Mouse (Mus musculus) right cerebral cortex, postnatal 4 days (tissue): Measurements from ENCODE around the gene Rasa3.
A peak's percentile ranks its signal among the peaks of the same experiment; 100 is the strongest.

Experiments used
- DNase-seq: peaks from one replicate; pipeline ENCODE4 v3.0.0-alpha.2; 2022

Rasa3 gene

DNA sequence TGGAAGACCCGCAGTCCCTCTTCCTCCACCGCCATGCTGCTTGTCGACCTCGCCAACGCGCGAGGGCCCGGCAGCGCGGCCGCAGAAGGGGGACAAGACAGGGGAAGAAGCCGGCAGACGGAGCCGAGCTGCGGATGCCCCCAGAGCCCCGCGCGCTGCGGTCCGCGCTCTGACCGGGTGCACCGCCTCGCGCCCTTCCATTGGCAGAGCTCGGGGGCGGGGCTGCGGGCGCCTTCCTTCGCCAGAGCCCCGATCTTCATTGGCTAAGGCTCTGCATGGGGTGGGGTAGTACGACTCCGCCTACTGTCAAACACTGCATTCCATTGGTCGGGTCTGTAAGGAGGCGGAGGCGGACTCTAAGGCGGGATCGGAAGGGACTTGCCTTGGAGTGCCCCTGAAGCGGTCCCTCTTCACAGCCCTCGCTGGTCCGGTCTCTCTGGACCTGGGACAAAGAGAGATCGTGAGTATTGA, at the start of gene Rasa3:
Gene Rasa3, minus strand, starts transcription at position 191 of the 471 bp plus-strand sequence.
- DNase-seq = peak; percentile 89

DNA sequence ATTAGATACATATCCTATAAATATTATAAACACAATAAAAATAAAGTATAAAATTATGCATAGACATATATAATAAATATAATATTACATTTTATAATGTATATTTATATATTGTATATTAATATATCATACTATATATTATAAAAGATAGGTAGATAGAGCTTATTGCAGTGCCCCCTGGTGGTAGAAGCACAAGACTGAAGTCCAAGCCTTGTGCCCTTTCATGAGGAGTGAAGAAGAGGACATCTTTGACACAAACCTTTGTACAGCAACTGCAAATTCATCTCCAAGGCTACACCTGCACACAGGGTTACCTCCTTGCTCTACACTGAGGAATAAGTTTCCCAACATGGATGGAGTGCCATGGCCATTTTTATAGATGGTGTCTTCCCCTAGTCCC, 48.3 kb upstream of the Rasa3 start:
- DNase-seq = peak; percentile 43

DNA sequence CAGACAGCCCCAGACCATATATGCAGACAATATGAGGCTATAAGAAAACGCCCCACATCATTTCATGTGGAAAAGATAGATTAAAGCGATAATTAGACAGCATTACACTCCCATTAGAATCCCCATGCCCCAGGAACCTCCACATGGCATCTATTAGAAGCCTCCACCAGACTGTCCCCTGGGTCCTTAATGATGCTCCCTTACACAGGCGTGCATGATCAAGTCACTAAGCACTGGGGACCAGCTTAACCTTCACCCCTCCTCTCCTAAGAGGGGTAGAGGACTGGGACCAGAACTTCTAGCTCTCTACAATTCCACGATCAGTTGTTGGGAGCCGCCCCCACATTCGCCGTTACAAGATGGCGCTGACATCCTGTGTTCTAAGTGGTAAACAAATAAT, 41.6 kb upstream of the Rasa3 start:
- DNase-seq = no peak

DNA sequence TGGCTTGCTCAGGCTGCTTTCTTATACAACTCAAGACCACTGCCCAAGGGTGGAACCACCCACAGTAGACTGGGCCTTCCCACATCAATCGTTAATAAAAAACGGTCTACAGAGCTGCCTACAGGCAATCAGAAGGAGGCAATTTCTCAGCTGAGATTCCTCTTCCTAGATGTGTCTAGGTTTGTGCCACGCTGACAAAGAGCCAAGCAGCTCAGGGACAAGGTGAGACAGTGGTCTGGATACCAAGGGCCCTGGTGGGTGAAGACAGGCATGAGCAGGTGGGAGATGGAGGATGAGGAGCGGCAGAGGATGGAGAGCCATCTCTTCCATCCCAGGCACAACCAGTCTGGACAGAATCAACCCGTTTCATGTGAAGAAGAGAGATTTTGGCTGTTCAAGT, 31.1 kb upstream of the Rasa3 start:
- no peak for DNase-seq

DNA sequence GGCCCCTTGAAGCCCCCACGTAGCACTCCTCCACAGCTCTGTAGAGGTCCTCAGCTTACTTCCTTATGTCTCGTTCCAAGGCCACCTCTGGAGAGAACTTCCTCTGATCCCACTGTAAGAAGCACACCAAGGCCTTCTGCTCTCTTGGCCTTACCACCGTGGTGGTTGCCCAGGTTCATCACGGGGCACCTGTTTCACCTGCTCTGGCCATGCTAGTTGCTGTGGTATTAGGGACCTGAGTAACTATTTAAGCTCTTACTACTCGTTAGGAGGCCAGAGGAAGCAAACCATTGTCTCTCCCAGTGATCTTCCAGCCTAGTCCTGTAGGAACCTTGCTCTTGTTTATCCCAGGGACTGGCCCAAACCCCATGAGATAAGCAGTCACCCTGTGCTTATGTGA, 29.5 kb upstream of the Rasa3 start:
- DNase-seq = no peak

DNA sequence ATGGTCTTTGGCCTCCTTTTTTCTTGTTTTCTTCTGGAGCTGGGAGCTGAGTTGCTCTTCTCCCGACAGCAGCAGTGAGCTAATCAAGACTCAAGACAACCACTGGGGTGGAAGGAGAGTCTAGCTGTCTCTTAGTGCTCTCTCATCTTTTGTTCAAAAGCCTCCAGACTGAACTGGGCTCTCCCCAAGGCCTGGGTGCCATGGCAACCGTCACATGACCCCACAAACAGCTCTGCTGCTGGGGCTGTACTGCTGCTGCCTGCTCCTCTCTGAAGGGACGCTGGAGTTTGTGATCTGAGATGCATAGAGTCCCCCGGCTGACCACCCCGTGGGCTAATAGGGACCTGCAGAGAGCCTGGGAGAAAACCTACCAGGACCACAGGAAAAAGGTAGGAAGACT, 28.3 kb upstream of the Rasa3 start, which contains the start of gene Cfap97d2:
Gene Cfap97d2, plus strand, starts transcription at position 222 of the 400 bp plus-strand sequence.
- DNase-seq = peak; percentile 72

DNA sequence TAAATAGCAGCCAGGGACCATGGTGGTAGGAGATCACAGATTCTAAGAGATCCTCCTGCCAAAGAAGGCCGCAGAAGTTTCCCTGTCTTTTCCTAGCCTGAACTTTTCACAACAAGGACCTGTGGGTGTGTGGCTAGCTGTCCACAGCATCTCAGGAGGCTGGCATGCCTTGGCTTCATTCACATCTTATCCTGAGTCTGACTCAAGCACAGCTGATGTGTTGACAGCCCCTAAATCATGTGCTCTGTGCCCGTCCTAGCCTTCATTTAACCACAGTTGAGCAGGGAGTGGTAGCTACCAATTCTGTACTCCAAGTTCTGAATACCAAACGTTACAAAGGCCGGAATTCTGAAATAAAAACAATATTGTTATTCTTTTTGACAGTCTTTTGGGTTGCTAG, 26.9 kb upstream of the Rasa3 start:
- DNase-seq = no peak

DNA sequence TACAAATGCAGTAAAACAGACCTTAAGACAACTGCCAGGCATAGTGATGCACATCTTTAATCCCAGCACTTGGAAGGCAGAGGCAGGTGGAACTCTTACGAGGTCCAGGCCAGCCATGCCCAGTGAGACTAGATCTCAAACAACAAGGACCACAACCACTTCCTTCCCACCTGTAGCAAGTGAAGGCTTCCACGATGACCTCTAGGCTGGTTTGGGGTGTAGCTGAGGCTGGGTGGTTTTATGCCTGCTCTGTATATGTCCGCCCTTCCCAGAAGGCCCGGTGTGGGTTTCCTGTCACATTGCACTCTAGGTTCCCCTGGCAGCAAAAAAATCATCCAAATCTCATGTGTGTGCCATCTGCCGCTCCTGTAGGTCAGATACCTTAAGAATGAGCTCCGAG, 26.4 kb upstream of the Rasa3 start:
- no peak for DNase-seq

DNA sequence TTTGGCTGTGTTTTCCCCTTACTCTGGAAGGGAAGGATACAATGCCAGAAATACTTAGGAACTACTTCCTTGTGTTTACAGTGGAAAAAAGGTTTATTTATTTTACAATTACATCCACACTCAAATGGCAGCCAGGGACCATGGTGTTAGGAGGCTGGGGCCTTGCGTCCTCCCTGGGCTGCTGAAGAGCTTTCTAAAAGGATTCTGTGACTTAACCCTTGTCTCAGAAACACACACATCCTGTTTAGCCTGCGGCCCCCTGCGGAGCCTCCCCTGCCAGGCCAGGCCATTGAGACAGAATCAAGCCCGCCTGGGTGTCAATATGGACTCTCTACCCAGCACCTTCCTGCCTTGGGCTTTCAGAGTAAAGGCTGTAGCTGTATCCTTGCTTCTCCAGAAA, 25.4 kb upstream of the Rasa3 start:
- DNase-seq = no peak

DNA sequence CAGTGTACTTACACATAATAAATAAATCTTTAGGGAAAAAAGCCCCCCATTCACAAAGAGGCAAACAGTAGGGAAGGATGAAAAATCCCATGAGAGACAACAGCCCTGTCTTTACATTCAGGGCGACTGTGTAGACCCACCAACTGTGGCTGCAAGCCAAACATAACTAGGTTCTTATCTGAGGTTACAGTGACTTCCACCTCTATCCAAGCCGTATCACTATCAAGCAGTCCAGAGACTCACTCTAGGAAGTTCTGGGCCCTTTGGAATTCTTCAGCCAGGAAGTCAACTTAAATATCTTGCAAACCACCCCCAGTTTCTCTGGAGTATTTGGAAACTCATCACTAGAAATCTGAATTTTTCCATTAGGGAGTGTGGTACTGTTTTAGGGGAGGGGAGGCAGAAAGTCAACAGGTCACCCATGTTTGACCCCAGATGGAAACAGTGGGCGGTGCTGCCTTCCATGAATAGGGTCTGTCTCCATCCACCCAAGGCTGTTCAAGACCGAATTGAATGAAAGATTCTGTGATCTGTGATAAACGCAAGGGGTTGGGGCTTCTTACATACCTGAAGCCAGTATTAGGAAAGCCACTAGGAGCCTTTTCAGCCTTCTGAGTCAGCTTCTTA, 22.0 kb upstream of the Rasa3 start:
- no peak for DNase-seq

DNA sequence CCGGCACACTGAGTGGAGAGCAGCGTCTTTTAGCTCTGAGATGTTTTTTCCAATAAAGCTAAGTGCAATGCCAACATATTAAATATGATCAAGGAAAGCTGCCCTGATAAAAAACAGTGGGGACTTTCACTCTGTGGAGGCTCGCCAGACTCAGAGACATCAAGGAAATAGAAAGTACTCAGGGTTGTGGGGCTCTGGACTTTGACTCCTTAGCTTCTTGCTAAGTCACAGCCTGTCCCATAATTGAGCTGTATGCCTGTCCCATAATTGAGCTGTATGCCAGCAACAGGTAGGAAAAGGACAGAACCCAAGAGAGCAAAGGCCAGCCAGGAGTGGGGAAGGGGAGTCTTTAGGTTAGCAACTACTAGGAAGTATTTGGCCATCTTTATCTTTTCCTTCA, 20.9 kb upstream of the Rasa3 start:
- no peak for DNase-seq

DNA sequence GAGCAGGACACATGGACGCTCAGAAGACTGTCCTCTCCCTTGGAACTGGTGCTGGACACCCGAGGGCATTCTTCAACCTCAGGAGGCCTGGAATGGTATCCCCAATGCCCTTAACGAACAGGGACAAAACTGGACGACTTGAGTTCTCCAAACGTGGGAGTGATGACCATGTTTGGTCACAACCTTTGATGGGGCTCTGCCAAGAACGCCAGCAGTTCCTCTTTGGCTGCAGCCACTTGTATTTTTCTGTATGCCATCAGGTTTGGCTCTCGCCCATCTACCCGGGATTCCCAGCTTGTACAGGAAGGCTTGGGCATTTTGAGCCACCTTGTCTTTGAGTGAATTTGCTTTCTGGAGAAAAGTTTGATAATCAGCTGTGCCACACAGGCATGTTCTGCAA, 20.3 kb upstream of the Rasa3 start:
- DNase-seq = no peak

DNA sequence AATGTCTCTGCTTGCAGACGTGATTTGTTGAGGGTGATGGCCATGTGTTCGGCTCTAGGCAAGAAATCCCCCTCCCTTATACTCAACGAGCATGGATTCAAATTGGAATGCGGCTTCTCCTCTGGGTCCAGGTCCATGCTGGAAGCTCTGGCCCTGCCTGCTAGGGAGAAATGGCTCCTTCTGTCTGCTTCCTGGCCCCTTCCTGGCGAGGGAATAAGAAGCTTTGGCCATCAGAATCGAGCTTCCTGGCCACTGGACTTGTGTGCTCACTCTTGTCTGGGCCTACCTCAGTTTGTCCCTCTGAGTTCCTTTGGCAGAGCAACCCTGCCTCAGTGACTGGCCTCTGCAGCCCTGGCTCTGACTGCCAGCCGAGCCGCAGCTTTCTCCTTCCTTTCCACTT, 19.8 kb upstream of the Rasa3 start:
- DNase-seq = no peak

DNA sequence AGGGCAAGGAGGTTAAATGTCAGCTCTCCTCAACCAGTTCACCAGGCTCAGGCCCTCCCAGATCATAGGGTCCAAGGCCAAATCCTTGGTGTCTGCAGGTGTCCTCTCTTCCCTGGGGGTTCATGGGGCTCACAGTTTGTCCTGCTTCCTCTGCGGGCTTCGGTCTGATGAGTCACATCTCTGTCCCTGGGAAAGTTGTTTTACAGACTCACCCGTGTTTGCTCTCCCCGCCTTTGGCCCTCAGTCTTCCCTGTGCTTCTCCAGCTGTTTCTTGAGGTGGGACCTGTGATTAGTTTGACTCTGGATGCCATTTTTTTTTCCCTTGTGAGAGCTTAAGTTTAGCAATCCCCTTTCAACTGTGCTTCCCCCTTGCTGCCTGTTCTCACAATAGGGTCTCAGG, 18.8 kb upstream of the Rasa3 start:
- DNase-seq = no peak

DNA sequence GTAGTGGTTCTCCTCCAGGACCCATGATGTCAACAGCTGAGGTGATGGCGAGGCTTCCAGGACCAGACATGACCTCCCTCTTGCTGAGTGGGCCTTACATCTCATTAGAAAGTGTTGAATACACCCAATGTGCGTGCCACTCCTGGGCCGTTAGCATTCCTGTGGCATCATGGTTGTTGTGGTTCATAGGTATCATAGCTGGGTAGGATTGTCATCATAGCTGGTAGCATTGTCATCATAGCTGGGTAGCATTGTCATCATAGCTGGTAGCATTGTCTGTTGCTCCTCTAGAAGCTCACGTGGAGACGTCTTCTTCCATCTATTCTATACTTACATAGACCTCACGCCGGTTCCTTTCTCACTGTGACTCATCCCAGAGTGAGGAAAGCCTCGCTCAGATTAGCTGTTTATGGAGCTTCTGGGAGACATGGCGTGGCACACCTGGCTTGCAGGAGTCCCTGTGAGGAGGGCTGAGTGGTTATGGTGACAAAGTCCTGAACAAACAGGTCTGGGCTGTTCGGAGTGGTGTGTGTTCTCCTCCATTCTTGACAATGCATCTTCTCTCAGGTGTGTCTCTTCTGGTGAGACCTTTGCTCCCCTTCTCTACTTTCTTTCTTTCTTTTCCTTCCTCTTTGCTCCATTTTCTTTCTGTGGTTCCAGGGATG, 17.9 kb upstream of the Rasa3 start:
- no peak for DNase-seq

DNA sequence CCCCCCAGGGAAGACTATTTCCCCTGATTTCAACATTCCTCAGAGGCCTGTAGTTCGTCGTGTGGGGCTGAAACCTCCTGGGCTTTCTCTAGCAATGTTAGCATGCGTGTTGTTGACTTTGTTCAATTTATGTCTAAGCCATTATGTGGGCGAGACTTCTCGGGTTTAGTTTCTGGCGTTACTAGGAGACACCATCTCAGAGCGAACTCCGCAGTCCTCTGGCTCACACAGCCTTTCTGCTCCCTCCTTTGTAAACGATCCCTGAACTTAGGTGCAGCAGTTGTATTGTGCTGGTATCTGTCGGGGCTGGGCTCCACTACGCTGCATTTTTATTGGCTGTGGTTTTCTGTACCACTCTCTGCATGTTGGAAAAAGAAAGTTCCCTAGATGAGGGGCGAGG, 17.3 kb upstream of the Rasa3 start:
- DNase-seq = no peak

DNA sequence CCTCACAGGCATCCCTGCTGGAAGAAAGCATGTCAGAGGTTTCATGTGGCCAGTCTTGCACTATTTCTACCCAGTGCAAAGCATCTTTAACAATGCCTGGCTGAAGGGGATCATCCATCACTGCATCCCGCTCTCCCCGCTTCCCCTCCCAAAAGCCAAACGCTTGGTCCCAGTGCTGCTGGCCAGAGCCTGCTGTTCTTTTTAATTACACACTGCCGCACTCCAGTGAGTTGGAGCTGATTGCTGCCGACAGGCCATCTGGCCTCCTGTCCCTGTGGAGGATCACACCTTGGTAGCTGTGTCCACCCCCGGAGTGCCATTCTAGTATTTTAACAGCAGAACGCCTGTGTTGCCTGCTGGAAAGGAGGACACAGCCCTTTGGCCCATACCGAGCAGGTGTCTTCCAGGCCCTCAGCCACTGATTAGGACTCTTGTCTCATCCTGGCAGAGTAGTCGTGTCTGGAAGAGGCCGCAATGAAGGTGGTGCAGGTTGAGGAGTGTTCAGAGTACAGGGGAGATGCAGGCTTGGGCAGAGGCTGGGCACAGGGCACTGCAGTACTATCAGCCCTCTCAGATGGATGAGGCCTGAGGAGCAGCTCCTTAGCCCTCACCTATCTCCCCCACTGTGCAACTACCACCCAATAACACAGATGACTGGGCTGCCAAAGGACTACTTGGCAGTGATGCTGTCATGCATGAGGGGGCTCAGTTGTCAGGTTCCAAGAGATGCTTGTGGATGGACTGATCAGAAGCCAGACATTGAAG, 15.1 kb upstream of the Rasa3 start:
- no peak for DNase-seq

DNA sequence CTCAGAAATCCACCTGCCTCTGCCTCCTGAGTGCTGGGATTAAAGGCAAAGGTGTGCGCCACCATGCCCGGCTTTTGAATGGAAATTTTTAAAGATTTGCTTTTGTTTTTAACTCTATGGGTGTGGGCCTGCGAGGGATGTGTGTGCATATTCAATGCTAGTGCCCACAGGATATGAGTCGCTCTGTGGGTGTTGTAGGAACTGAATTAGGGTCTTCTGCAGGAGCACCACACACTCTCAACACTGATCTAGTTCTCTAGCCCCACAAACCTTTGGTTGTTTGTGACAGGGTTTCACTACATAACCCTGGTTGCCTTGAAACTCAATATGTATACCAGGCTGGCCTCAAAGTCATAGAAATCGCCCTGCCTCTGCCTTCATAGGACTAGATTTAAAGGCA, 11.9 kb upstream of the Rasa3 start:
- no peak for DNase-seq

DNA sequence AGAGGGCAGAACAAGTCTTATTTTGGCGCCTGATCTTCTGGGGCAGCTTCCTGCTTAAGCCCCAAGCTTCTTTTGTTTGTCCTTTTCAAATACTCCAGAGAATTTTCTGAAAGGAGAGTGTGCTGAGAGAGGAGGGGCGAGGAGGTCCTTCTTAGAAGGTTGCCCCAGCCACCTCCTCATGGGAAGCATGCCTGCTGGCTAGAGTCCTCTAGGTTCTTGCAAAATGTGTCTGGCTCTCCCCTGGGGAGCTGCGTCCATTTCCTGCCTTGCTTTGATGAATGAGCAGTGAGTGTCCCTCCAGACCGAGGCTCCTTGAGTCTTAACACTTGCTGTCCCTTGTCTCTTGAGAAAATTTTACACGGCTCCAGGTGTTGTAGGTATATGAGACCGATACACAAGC, 11.1 kb upstream of the Rasa3 start:
- DNase-seq = no peak

DNA sequence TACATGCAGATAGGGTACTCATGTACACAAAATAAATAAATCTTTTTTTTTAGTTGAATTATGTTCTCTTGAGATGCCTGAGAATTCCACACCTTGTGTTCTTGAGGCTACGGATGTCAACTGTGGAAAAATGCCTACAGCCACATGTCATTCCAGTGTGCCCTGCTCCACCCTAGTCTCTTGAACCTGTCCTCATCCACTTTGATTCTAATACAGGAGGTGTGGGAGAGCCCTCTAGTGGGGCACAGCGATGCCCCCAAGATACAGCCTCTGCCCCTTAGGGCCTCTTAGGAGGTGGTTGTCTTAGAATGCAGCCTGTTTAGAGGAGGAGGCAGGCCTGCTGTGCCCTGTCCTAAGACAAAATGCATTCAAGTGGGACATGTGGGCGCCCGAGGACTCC, 10.5 kb upstream of the Rasa3 start:
- no peak for DNase-seq

DNA sequence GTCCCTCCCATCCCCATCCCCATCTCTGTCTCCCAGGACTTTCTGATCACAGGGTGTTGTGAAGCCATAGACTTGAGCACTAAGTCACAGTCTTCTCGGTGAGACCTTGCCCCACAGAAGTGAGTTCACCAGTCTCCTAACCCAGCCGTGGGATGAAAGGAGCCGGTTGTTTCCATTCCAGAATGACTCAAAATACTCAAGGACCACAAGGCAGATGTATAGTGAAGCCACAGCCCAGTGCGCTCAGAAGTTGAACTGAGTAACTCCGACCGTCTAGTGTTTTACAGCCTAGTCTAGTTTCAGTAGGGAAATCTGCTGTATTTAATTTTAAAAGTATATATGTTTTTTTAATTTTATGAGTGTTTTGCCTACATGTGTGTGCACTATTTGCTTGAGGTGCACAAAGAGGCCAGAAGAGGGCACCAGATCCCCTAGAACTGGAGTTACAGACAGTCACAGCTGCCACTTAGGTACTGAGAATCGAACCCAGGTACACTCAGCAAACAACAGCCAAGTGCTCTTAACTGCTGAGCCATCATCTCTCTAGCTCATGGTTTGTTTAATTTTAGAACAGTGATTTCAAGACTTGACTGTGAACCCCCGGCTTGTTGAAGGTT, 9.8 kb upstream of the Rasa3 start:
- DNase-seq = no peak

DNA sequence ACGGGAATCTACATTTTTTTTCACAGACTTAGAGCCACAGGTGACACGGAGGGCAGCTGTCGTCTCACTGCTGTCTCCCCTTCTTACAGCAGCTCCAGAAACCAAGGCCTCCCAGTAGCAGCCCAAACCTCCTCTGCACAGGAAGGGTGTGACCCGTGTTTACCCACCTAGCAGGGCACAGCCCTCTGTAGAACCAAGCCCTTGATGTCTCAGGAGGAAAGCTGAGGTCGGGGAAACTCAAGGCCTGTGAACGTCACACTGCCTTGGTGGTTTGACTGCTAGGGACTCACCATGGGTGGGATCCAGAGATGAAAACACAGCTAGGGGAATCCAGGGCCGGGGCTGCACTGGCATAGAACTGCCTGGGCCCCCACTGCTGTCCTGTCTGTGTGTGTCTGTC, 9.0 kb upstream of the Rasa3 start:
- DNase-seq = no peak

DNA sequence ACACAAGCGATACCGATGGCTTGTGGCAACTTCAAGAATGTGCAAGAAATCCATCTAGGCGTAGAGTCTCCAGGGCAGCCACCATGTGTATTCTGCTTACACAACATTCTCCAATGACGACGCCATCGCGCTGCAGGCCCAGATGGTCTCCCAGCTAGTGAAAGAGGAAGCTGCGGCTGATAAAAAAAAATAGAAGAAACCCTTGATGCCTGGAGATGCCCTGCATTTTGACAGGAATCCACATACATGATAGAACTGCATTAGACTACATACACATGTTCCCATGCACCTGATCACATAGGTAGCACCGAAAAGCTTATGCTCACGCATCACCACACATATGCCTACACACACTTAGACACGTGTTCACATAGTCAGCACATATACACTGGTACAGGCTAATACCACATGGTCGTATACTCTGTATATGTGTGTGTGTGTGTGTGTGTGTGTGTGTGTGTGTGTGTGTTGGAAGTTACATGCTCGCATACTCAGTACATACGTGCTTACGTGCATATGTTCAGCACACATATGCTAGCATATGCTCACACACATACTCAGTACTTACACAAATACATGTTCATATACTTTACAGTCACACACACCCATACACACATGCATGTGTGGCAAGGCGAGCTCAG, 8.4 kb upstream of the Rasa3 start:
- DNase-seq = no peak
